Mouse (Mus musculus) layer of hippocampus, adult 8-10 months (tissue): Measurements from ENCODE around the gene Zc3h12a. TPM values are rescaled to one million over a fixed set of nuclear protein-coding genes. Genes with fewer than 3 reads are reported as not detected.

Source experiments
- DNase-seq, 2 experiments: peaks; one replicate each; pipeline ENCODE4 v3.0.0; 2022; ENCODE audit warnings: low spot score in 2 of 2
- total RNA-seq, 4 experiments: library from RNA; stranded (reverse); gene quantifications; 2 replicates each; pipeline ENCODE4 v1.2.4; 2022

Gene Zc3h12a
- total RNA-seq, result 1 to 10 TPM in 3 of 4 experiments, under 1 TPM in 1; 0.67 to 2.6 (median 1.5) TPM

DNA sequence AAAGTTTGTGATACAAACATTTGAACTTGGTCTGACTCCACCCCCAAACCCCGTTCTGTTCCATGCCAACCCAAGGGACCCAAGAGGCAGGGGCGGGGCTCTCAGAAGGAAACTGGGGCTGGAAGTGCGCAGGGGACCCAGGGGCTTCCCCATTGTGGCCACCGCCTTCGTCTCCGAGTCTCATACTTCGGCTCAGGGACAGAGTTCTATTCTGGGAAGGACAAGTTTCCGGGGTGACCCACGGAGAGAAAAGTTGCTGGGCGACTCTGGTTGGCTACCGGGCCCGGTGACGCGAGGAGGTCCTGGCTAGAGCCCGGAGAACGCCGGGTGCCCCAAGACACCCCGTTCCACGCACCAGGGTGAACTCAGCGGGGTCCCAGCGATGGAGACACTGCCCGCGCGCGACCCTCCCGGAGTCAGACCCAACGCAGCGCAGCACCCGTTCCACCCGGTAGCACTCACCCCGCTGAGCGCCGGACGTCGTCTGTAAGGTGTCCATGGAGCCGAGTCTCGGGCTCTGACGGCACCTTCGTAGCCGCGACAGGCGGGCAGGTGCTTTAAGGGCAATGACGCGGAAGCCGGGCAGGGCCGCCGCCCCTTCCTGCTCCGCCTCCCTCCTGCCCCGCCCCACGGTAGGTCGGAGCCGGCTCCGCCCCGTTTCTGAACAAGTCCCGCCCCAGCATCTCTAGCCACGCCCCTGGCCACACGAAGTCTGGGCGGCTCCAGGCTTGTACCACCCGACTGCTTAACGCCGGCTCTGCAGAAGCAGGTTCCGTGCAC lies at the start of gene Zc3h12a:
Zc3h12a (minus strand) TSS at position 536 of the 780 bp plus-strand sequence.
- peak in 1 of 2 experiments; percentile 47 for DNase-seq

DNA sequence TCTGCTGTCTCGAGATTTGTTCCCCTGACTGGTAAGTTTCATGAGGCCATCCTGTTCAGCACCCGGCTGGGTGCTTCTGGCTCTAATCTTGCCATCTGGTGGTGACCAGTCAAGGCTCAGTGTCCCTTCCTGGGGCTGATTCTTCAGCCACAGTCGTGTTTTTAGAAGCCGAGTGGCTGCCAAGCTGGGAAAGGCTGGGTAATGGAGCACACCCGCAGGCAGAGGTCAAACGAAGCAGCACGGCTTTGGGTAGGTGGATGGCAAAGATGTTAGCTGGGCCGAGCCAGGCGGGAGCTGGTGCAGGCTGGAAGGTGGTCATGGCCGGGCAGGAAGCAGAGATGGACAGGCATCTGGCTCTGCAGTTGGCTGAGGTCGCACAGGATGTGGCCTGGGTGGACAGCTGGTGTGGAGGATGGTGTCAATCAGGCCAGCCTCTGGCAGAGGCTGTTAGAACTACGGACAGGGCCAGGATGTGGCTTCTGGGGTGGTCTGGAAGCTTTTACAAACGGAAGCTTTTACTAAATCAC lies 49.1 kb upstream of the Zc3h12a start:
- DNase-seq, result no peak

DNA sequence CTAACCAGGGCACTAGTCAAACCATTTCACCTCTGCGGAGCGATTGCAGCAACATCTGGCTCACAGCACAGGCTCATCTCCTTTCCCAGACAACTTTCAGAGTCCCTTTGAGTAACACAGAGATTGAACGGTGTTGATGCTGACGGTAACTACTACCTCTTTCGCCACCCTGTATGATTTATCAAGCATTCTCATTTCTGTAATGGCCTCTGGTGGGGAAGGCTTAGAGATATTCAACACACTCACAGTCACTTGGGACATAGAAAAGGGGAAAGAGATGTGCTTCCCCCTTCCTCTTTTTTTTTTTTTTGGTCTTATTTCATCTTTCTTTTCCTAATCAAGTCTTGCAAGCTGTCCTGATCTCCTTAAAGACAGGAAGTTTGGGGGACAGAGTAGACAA lies 48.5 kb upstream of the Zc3h12a start:
- no peak for DNase-seq

DNA sequence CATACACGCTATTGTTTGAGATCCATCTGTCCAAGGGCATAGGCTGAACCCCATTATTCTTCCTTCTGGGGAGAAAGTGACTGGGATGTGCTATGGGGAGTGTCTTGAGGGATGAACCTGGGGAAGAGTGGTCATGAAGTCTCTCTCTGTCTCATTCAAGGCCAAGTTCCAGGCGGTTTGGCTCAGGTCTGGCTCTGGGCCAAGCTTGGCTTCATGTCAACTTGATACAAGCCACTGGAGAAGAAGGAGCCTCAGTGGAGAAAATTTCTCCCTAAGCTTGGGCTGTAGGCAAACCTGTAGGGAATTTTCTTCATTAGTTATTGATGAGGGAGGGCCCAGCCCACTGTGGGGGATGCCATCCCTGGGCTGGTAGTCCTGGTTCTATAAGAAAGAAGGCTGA lies 48.0 kb upstream of the Zc3h12a start:
- peak in 1 of 2 experiments; percentile 12 for DNase-seq

DNA sequence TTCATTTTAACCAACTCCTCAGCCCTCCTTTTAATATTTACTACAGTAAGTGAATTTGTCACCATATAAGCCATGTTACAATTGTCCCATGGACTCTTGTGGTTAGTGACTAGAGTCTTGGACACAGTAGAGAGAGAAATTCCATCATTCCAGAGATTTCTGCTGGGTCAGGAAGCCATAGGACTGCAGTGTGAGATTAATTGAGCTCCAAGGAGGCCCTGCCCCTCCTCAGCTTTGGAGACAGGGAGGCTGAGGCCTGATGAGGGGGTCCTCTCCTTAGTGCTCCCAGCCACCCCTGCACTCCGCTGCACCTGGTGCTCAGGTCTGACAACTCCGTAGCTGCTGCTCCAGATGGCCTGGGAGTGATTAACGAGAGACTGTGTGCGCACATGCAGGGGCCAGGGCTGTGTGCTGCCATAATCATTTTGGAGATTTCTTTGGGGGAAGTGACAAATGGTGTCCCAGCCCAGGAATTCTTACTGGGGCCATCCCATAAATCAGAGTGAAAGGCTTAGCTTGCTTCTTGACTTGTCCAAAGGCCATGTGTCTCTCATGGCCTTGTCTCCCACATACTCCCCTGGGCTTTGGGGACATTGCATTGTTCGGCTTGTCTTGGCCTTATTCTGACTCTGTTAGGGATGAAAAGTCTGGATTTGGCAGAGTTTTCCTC lies 47.0 kb upstream of the Zc3h12a start:
- DNase-seq, result no peak

DNA sequence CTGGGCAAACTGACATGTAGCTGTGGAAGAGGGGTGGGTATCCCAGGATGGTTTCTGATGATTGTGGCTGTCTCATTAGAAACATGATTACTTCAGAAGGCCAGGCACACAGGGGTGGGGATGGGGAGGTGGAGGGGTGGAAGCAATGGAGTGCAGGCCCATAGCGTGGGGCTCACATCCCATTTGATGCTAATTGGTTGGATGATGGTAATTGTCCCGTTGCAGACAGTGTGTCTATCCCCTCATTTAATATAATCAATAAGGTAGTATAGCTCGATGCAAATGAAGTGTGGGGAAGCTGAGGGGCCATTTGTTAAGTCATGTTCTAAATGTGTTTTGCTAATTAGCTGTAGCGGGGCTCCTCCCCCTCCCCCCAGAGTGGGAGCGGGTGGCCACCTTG lies 45.5 kb upstream of the Zc3h12a start:
- DNase-seq, result no peak

DNA sequence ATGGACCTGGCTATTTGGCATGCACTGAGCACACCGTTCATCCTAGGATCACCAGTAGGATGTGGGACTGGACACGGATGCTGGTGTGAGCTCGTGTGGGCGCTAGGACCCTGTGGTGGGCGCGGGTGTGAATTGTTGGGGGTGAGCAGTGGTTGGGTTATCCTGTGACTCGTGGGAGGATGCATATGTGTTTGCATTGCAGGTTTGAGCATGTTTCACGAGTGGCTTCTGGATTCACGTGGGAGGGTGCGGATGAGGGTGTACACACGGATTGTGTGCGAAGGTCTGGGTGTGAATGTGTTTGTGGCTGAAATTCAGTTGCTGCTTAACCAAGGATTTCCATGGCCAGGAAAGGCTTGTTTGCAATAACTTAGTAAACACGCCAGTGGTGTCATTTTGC lies 45.1 kb upstream of the Zc3h12a start:
- DNase-seq, result no peak

DNA sequence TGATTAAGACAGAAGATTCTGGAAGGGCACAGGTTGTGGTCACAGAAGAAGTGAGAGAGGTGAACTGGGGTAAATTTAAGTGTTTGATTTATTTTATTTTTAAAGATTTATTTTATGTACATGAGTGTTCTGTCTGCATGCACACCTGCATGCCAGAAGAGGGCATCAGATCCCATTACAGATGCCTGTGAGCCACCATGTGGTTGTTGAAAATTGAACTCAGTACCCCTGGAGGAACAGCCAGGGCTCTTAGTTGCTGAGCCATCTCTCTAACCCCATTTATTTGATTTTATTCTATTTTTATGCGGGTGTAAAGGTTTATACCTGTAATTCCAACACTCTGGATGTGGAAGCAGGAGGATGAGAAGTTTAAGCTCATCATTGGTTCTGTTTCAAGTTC lies 40.1 kb upstream of the Zc3h12a start:
- no peak for DNase-seq

DNA sequence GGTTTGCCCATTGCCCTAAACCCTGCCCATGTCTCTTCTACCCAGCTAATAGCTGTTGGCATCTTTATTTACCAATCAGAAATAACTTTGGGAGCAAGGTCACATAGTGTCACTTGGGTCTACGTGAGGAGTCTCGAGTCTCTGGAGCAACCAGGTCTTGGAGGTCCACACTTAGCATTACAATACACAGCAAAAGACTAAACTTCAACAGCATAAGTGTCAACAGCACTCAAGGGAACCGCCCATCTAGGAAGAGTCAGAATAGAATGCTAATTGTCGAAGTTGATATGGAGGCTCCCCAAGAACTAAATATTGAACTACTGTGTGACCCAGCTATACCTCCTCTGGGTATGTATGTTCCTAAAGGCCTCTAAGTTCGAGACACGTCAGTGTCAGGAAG lies 37.2 kb upstream of the Zc3h12a start:
- no peak for DNase-seq

DNA sequence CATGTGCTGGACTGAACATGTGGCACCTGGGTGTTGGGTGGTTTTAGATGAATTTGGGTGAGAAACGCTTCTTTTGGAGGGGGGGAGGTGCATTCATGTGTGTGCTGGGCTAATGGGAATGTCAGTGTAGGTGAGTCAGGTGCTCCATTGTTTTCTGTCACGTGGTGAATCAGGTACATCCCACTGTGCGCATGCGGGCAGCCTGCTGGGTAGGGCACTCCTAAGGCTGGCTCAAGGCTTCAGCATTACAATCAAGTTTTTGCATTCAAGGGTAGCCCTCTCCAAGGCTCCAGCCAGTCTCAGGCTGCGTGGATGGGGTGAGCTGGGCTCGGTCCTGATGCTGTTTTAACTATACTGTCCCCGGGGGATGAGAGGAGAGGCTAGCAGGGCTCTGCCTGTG lies 35.1 kb upstream of the Zc3h12a start:
- DNase-seq, result no peak

DNA sequence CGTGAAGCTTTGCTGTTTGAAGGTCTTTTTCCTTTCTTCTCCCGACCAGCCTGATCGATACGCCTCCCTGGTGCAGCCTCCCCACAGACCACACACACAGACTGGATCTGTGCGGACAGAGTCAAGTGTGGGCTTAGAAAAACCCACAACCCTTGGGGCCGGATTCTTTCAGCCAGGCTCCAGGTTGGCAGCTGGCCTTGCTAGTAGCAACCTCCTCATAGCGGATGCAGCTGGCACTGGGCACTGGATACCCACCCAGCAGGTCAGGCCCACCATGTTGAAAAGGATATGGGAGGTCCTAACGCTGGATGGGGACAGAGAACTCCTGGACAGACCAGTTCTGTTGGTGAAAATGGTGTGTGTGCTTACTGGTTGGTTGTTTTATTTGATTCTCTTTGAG lies 33.8 kb upstream of the Zc3h12a start:
- no peak for DNase-seq

DNA sequence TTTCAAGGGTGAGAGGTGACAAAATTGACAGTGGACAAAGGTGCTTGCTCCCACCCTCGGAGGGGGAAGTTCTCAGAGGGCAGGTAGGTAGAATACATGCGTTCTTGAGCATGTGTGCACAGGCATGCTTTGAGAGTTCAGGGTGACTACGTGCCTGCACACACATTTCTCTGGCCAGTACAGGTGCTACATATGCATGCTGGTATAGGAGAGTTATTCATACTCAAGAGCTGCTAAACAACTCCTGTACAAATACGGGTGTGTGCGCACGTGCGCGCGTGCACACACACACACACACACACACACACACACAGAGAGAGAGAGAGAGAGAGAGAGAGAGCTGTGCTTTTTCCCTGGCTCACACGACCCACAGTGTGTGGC lies 33.3 kb upstream of the Zc3h12a start:
- DNase-seq, result no peak

DNA sequence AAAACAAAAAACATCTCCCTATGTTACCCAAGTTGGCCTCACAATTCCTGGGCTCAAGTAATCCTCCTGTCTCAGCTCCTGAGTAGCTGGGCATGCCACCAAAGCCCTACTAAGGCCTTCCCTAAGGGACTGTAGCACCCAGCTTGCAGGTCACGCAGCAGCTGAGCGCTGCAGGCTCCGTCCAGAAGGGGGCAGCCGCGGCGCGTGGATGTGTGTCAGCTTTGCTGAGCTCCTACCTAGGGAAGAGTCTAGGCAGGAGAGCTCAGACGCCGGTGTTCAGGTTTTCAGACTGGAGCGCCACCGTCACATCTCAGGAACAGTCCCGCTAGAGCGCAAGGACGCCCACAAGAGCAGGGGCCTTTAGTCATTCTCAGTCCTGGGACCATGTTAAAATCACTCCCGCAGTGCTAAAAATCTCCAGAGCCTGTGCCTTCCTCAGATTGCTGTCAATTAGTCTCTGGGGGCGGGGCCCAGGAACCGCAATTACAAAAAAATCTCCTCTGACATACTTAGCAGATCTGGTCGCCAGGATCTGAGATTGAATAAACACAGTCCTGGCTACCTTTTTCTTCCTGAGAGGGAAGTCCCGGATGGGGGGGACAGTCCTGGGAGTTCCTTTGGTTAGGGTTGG lies 32.8 kb upstream of the Zc3h12a start:
- peak; percentile 73 to 92 for DNase-seq

DNA sequence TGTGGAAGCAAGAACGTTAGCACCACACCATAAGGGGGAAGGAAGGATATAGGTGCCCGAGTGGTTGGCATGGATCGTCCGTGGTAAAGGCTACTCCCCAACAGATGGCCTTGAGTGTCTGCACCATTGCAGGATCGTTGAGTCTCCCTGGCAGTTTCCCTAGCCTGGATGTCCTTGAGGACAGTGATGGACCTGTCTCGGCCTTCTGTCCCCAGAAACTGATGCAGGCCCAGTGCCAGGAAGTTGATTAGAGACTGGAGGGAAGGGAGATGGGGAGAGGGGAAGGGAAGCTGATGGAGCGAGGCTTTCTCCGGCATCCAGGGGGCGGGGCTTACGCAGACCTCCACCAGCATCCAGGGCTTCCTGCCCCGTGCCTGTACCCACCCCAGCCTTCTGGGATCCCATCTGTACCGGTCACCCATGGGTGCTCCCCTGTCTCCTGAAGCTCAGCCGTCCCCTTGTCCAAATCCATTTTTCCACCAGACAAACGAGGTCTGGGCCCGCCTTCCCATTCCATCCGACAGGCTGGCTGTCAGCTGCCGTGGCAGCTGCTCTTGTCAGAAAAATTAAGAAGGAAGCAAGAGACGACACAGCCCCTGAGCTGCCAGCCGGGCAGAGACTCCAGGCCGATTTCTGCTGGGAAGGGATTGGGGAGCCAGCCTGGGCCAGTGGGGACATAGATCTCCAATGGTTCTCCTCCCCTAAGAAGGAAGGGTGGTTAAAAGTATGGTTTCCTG lies 31.1 kb upstream of the Zc3h12a start:
- peak in 1 of 2 experiments; percentile 11 for DNase-seq

DNA sequence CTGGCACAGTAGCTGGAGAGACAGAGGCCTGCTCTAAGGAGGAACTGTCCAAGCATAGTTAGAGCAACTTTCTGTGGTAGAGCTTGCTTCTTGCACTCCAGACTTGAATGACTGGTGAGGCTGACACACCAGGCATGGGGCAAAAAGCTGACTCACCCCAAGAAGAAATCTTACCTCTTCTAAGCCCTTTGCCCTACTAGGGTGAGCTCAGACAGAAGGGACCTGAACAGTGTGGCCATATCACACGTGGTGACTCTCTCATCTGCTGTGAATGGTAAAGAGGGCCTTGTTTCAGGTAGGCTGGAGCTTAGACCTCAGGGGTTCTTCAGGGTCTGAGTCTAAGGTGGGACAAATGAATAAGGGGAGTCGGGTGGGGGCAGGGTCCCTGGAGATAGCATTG lies 30.4 kb upstream of the Zc3h12a start:
- DNase-seq, result no peak

DNA sequence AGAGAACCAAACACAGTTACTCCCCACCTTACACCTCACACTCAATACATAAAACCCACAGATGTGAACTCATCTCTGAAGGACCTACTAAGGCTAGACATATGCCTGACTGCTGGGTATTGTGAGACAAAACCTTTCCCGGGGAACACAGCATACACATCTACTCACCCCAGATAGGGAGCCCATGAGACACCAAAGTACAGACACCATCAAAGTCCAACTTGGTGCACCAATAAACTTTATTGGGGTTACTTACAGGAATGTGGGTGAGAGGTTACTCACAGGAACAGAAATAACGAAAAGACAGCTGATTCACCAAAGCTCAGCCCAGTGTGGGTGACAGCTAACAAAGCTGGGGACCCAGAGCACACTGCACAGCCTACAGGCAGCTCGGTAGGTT lies 29.7 kb upstream of the Zc3h12a start:
- DNase-seq, result no peak

DNA sequence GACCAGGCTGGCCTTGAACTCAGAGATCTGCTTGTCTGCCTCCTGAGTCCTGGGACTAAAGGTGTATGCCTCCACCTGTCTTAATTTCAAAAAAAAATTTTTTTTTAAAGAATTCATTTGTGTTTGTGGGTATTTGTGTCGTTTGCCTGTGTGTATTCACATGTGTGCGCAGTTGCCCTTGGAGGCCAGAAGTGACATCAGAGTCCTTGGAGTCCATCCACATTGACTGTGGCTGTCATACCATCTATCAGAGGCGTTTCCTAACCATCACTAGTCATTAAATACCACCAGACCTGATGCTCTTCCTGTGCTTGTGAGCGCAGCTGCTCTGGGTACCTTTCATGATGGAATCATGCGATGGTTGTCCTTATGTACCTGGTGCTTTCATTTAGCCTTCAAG lies 28.0 kb upstream of the Zc3h12a start:
- no peak for DNase-seq

DNA sequence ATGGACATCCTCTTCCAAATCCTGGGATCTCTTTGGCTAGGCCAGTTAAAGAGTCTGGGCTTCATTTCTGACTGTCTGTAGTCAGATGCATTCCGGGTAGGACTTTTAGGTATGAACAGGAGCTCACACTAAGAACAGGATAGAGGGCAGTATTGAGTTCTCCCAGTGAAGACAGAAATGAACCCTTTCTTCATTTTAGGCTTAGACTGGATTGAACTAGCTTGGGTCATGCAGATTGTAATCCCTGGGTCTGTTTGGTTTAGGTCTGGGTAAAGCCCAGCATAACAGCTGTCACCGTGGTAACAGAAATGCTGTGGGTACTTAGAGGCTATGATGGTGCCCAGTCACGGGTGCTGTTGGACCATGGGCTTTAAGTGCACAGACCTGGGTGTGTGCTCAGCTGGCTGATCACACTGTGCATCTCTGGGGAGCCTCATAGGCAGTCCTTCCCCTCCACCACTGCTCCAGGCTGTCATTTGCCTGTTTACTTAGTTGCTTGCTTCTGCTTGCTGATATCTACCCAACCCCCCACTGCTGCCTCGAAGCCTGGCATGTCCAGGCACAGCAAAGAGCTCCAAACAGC lies 26.1 kb upstream of the Zc3h12a start:
- no peak for DNase-seq

DNA sequence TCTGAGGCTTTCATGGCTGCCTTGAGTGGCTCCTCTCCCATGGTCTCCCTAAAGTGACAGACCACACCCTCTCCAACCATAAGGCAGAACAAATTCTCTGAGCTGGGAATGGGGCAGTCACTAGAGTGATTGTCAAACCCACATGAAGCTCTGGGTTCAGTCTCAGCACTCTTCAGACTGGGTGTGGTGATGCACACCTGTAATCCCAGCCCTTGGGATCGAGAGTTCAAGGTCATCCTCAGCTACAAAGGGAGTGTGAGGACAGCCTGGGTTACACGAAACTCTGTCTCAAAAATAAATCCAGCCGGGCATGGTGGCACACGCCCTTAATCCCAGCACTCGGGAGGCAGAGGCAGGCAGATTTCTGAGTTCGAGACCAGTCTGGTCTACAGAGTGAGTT lies 24.8 kb upstream of the Zc3h12a start:
- DNase-seq, result no peak

DNA sequence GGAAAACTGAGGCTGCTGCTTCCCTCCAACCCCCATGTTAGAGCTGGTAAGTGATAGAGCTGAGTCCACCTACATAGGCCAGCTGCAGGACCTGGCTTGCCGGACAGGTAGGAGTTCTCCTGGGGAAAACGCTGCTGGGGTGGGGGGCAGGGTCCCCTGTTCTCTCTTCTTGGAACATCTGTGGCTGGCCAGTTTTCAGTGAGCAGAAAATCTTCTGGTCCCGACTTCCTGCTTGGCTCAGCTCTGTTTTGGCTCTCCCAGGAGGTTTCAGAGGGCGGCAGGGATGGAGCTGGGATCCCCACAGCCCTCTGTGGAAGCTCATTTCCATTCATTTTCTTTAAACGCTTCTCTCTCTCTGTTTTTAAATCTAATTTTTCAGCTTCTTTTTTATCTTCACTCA lies 21.8 kb upstream of the Zc3h12a start:
- DNase-seq, result no peak

DNA sequence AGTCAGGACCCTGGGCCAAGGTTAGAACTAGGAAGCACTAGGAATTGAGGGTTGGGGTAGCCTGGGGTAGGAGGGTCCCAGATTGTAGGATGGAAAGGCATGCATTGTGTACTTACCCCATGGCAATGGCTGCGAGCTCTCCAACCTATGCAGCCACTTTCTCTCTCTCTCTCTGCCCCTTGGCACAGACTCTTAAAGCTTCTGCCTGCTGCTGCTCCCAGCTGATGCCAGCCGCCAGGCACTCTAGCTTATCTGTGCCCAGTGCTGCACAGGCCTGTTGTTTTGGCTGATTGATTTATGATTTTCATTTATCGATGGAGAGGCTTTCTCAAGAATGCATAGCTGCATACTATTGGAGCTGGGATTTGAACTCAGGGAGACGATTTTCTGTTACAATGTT lies 20.3 kb upstream of the Zc3h12a start:
- DNase-seq, result no peak
